Mouse (Mus musculus): ENCODE results near the gene Slc16a13. TPM values are rescaled to one million over a fixed set of nuclear protein-coding genes. Genes with fewer than 3 reads are reported as not detected.
A peak's percentile ranks its signal among the peaks of the same experiment; 100 is the strongest.

Slc16a13 gene
- polyA plus RNA-seq, 1 experiment from 2014 or later = 11.5 TPM

- no peak within 1 kb of the TSS for H3K27ac ChIP-seq
- H3K4me3 ChIP-seq = peak within 1 kb of the TSS; percentile 35
- H3K4me2 ChIP-seq (replicated peaks) = peak within 1 kb of the TSS; percentile 56
- H3K4me1 ChIP-seq = peaks cover 50% of the 10 kb centered on the region
- H3K9me3 ChIP-seq = no peaks in the 10 kb centered on the region
- peak within 1 kb of the TSS; percentile 45; the same call in 1 of the 2 replicates for H3K9ac ChIP-seq
- peaks cover 66% of the 10 kb centered on the region for H3K27me3 ChIP-seq
- 2% methylated on average over 39 of the region's 39 CpGs for WGBS
- H3K36me3 ChIP-seq = peaks cover 1% of the 10 kb centered on the region
- no peak for ATAC-seq (ENCODE audit: low FRiP score, low read depth)
Measured at GRCm38 (mm10) chr11:70229260-70230010, 8.6 kb upstream of the Slc16a13 start, which contains the start of gene Bcl6b. Gene Bcl6b (minus strand): TSS chr11:70229798.

GRCm38 (mm10) chr11:70228828-70229227 lies 8.0 kb upstream of the Slc16a13 start:
- H3K9me3 ChIP-seq = no peaks in the 10 kb centered on the region
- no peaks in the 10 kb centered on the region for H3K36me3 ChIP-seq
- peaks cover 44% of the 10 kb centered on the region for H3K4me1 ChIP-seq
- peaks cover 72% of the 10 kb centered on the region for H3K27me3 ChIP-seq
- WGBS = under 1% methylated on average over 19 of the region's 19 CpGs
- H3K4me2 ChIP-seq (replicated peaks) = peak overlapping the region; percentile 56
- ATAC-seq (ENCODE audit: low FRiP score, low read depth) = 0 out of 2 replicates have a peak, but pooled peaks have one; percentile 18
- H3K9ac ChIP-seq = peak overlapping the region; percentile 45; the same call in 1 of the 2 replicates
- peak overlapping the region; percentile 35 for H3K4me3 ChIP-seq
- H3K27ac ChIP-seq = no peak overlapping the region

- H3K4me2 ChIP-seq (replicated peaks) = peak overlapping the region; percentile 56
- H3K9me3 ChIP-seq = no peaks in the 10 kb centered on the region
- H3K27ac ChIP-seq = no peak overlapping the region
- peak overlapping the region; percentile 35 for H3K4me3 ChIP-seq
- 84% methylated on average over 4 of the region's 4 CpGs for WGBS
- H3K9ac ChIP-seq = no peak overlapping the region
- ATAC-seq (ENCODE audit: low FRiP score, low read depth) = no peak
- H3K27me3 ChIP-seq = peaks cover 76% of the 10 kb centered on the region
- peaks cover 35% of the 10 kb centered on the region for H3K4me1 ChIP-seq
- no peaks in the 10 kb centered on the region for H3K36me3 ChIP-seq
Measured at GRCm38 (mm10) chr11:70227661-70228245, 6.9 kb upstream of the Slc16a13 start.

- Histone ChIP-seq H3K27me3 (peaks cover 81% of the 10 kb centered on the region), H3K4me3 (peak overlapping the region; percentile 33), H3K4me2 (replicated peaks) (peak overlapping the region; percentile 56), H3K27ac (no peak overlapping the region), H3K4me1 (peaks cover 31% of the 10 kb centered on the region), H3K9me3 (no peaks in the 10 kb centered on the region), H3K9ac (0 out of 2 replicates have a peak overlapping the region, but pooled peaks have one; percentile 43), H3K36me3 (no peaks in the 10 kb centered on the region)
- WGBS = 32% methylated on average over 5 of the region's 5 CpGs
- ATAC-seq (ENCODE audit: low FRiP score, low read depth) = no peak
Measured at GRCm38 (mm10) chr11:70227126-70227525, 6.3 kb upstream of the Slc16a13 start.

- peaks cover 82% of the 10 kb centered on the region for H3K27me3 ChIP-seq
- H3K4me3 ChIP-seq = peak overlapping the region; percentile 33
- H3K4me1 ChIP-seq = peaks cover 35% of the 10 kb centered on the region
- H3K27ac ChIP-seq = no peak overlapping the region
- H3K36me3 ChIP-seq = no peaks in the 10 kb centered on the region
- 5% methylated on average over 18 of the region's 18 CpGs for WGBS
- no peaks in the 10 kb centered on the region for H3K9me3 ChIP-seq
- no peak for ATAC-seq (ENCODE audit: low FRiP score, low read depth)
- peak overlapping the region; percentile 43; the same call in 1 of the 2 replicates for H3K9ac ChIP-seq
- H3K4me2 ChIP-seq (replicated peaks) = peak overlapping the region; percentile 56
Measured at GRCm38 (mm10) chr11:70226602-70226890, 5.7 kb upstream of the Slc16a13 start.

- H3K36me3 ChIP-seq = no peaks in the 10 kb centered on the region
- H3K4me1 ChIP-seq = peaks cover 39% of the 10 kb centered on the region
- no peak for ATAC-seq (ENCODE audit: low FRiP score, low read depth)
- no peak overlapping the region; the same call in 1 of the 2 replicates for H3K9ac ChIP-seq
- WGBS = 22% methylated on average over 27 of the region's 27 CpGs
- H3K4me3 ChIP-seq = peak overlapping the region; percentile 33
- no peak overlapping the region for H3K27ac ChIP-seq
- no peaks in the 10 kb centered on the region for H3K9me3 ChIP-seq
- peak overlapping the region; percentile 56 for H3K4me2 ChIP-seq (replicated peaks)
- H3K27me3 ChIP-seq = peaks cover 81% of the 10 kb centered on the region
Measured at GRCm38 (mm10) chr11:70225798-70226601, 5.1 kb upstream of the Slc16a13 start.

- Histone ChIP-seq H3K4me1 (peaks cover 46% of the 10 kb centered on the region), H3K4me2 (replicated peaks) (no peak overlapping the region), H3K27me3 (peaks cover 59% of the 10 kb centered on the region), H3K9me3 (no peaks in the 10 kb centered on the region), H3K9ac (no peak overlapping the region), H3K36me3 (no peaks in the 10 kb centered on the region), H3K4me3 (no peak overlapping the region), H3K27ac (no peak overlapping the region)
- 79% methylated on average over 9 of the region's 9 CpGs for WGBS
- ATAC-seq (ENCODE audit: low FRiP score, low read depth) = no peak
Measured at GRCm38 (mm10) chr11:70223724-70224123, 2.9 kb upstream of the Slc16a13 start.

GRCm38 (mm10) chr11:70221603-70222500 lies 988 bp upstream of the Slc16a13 start:
- Histone ChIP-seq H3K27me3 (peaks cover 49% of the 10 kb centered on the region), H3K27ac (peak overlapping the region; percentile 61)
- ATAC-seq (ENCODE audit: low FRiP score, low read depth) = no peak

GRCm38 (mm10) chr11:70220323-70220722 lies 541 bp downstream of the Slc16a13 start:
- ATAC-seq (ENCODE audit: low FRiP score, low read depth) = no peak
- peaks cover 36% of the 10 kb centered on the region for H3K4me1 ChIP-seq
- peak overlapping the region; percentile 52 for H3K27ac ChIP-seq
- peak overlapping the region; percentile 79 for H3K9ac ChIP-seq
- H3K4me2 ChIP-seq (replicated peaks) = peak overlapping the region; percentile 85
- H3K36me3 ChIP-seq = no peaks in the 10 kb centered on the region
- peaks cover 49% of the 10 kb centered on the region for H3K27me3 ChIP-seq
- WGBS = under 1% methylated on average over 24 of the region's 24 CpGs
- H3K9me3 ChIP-seq = no peaks in the 10 kb centered on the region
- peak overlapping the region; percentile 56 for H3K4me3 ChIP-seq

More at GRCm38 (mm10) chr11:70221603-70222500, 988 bp upstream of the Slc16a13 start:
- Histone ChIP-seq H3K4me2 (replicated peaks) (peak overlapping the region; percentile 85), H3K36me3 (no peaks in the 10 kb centered on the region), H3K9me3 (no peaks in the 10 kb centered on the region), H3K4me3 (peak overlapping the region; percentile 56), H3K9ac (peak overlapping the region; percentile 79), H3K4me1 (peaks cover 40% of the 10 kb centered on the region)
- 11% methylated on average over 14 of the region's 14 CpGs for WGBS

- Histone ChIP-seq H3K9me3 (no peaks in the 10 kb centered on the region), H3K27me3 (peaks cover 49% of the 10 kb centered on the region), H3K36me3 (no peaks in the 10 kb centered on the region), H3K4me3 (peak overlapping the region; percentile 56), H3K4me1 (peaks cover 40% of the 10 kb centered on the region), H3K27ac (peak overlapping the region; percentile 52; the same call in 1 of the 2 replicates), H3K4me2 (replicated peaks) (peak overlapping the region; percentile 85), H3K9ac (peak overlapping the region; percentile 79)
- WGBS = 57% methylated on average over 7 of the region's 7 CpGs
- no peak for ATAC-seq (ENCODE audit: low FRiP score, low read depth)
Measured at GRCm38 (mm10) chr11:70219873-70220272, 991 bp downstream of the Slc16a13 start.

Measured in limb, embryonic 13.5 days (tissue).